Mouse (Mus musculus) CD4-positive, CD25-positive, alpha-beta regulatory T cell, adult 4 months (primary cell): ENCODE results near the gene Ccnq. TPM values are rescaled to one million over a fixed set of nuclear protein-coding genes. Genes with fewer than 3 reads are reported as not detected.
"Not testable (repeated sequence)": the region's sequence is repeated elsewhere in the genome, so short reads cannot be mapped to it uniquely, and the experiment has no call there.

ENCODE experiments used
- ATAC-seq: one replicate; pipeline ENCODE4 v1.8.0; 2017
- polyA plus RNA-seq, 2 experiments: library from polyadenylated mRNA; unstranded; fragments of 100-300 nt; shearing (Covaris generic); gene quantifications; one replicate each; pipeline ENCODE4 v1.2.1; 2017

Gene Ccnq
- polyA plus RNA-seq, 2 experiments from 2014 or later, result 32.8 to 36.9 TPM

DNA sequence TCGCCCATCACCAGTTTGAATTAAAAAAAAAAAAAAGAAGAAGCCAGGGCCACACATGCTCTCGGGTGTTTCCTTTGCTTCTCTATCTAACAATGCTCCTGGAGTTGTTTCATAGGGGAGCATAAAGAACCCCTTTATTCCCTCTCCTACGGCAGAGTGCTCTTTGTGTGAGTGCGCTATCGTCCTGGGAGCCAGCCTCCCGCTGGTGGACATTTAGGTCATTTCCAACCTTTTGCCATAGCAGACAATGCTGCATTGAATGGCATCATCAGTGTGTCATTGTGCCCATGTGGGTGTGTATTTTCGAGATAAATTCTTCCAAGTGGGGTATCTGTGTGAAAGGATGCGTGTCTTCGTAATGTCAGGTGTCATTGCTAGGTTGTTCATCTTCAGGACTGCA, 9.6 kb upstream of the Ccnq start:
- no peak for ATAC-seq

DNA sequence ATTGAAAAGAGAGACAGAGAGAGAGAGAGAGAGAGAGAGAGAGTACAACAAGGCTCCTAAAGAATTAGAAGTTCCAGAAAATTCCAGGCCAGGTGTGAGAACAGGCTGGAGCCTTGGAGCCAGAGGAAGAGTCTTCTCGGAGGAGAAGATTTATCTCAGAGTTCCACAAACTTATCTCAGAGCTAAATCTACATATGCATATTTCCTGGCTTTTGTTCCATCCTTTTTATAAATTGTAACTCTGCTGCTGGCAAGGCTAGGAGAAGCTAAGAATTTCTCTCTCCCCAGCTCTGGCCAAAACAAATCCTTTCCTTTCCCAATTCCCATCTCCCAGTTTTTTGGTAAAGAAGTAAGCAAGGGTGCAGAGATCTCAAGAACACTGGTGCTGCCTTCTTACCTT, 3.8 kb upstream of the Ccnq start:
- no peak for ATAC-seq

DNA sequence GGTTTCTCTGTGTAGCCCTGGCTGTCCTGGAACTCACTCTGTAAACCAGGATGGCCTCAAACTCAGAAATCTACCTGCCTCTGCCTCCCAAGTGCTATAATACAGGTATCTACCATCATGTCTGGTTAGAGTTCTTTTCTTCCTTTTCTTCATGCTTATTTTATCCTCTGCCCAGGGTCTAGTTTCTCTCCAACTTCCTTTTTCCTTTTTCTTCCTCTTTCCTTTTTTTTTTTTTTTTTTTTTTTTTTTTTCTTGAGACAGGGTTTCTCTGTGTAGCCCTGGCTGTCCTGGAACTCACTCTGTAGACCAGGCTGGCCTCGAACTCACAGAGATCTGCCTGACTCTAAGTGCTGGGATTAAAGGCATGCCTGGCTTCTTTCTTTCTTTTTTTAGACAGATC, 2.6 kb upstream of the Ccnq start:
- ATAC-seq, result not testable (repeated sequence)

DNA sequence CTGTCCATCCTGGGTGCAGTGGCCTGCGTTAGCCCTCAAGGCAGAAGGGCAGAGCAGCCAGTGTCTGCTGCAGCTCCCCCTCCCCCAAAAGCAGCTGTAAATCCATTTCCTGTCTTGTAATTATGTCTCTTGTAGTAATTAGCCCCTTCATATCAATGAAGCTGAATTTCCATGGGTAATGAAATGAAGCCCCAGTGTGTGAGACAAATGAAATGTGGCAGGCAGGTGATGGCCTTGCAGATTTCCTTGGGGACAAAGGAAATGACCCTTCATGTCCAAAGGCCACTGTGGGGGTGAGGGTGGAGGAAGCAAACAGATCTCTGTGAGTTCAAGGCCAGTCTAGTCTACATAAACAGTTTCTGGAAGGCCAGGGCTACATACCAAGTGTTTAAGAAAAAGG, 1.7 kb upstream of the Ccnq start:
- no peak for ATAC-seq

DNA sequence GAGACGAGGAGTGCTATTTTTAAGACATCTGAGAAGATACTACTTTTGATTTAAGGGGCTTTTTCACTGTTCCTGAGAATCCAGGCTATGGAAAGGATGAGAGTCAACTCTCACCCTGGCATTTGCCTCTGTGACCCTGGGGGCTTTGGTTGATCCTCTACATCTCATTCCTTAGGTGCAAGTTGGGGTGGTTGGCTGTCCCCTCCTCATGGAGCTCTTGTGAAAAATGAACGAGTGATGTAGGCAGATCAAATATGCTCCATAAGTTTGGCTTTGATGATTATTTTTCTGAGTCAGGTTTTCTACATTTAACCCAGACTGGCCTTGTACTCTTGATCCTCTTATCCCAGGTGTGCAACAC, 294 bp upstream of the Ccnq start:
- no peak for ATAC-seq

DNA sequence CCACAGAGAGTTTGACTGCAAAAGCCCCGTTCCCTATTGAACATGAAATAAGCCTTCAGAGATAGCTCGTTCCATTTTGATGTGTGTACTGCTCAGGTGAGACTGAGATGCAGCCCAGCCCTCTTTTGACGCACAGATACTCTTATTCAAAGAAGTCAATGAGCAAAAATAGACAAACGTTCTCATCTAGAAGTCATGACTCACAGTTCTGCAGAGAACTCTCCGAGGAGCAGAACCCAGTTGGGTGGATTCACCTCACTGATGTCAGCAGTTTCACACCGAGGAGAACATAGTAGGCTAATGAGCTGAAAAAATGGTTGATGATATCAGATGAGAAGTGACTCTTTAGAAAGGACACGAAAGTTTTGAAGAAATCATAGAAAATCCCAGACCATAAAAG, 5.3 kb downstream of the Ccnq start:
- no peak for ATAC-seq

DNA sequence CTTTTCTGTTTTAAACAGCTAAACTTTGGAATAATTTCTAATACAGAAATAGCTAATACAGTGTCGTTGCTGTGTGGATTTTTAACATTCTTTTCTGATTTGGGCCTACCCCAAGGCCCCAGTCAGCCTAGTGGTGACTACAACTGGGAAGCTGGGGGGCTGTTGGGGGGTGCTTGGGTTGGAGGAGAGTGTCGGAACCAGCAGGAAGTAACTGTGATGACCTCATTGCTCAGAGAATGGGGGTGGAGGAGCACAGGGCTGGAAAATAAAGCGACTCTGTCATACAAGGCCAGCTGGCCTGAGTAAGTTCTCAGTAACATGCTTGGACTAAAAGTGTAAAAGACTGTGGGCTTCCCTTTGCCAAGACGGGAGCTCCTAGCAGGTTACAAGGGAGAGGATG, 6.1 kb downstream of the Ccnq start:
- ATAC-seq, result no peak

DNA sequence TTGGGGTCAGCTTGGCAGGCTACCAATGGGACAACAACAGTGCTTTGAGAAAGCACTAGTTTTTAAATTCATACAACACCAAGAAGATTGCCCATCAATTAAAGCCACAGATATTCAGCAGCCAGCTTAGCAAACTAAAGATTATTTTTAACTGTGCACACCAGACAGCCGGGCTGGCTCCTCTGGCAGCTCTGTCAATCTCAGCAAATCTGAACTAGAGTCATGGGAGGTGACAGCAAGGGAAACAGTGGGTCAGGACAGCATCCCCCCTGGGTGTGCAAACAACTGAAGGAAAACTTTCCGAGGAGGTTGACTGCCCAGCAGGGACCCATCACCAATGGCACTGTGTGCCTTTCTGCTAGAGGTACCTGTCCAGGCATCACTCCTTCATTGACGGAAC, 9.1 kb downstream of the Ccnq start:
- ATAC-seq, result no peak

DNA sequence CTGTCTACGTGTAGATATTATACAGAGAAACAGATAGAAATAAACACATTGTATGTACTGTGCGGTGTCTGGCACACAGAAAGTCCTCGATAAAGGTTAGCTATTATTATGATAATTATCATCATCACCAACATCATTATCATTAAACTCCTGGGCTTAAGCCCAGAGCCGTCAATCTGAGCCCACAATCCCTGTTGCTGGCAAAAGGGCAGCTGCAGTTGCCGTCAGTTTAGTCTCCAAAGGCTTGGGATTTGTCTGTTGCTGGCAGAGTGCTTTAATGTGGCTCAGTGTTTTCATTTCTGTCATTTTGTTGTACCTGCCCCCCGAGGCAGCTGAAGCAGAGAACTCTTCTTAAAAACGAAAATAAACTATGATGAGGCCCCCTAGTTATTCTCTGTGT, 9.6 kb downstream of the Ccnq start:
- ATAC-seq, result no peak

DNA sequence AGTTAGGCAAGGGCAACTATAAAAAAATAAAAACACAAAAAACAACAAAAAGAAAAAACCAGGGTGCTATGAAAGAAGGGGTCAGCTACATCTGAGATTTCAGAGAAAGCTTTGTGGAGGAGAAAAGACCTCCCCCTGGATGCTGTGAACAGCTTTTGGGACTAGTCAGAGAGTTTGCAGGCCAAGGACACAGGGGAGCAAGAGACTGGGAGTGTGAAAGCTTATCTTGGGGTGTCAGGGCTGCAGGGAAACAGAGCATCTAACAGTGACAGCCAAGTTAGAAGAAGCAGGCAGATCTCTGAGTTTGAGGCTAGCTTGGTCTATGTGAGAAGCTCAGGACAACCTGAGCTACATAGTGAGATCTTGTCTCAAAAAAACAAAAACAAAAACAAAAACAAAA, 12.2 kb downstream of the Ccnq start:
- no peak for ATAC-seq

DNA sequence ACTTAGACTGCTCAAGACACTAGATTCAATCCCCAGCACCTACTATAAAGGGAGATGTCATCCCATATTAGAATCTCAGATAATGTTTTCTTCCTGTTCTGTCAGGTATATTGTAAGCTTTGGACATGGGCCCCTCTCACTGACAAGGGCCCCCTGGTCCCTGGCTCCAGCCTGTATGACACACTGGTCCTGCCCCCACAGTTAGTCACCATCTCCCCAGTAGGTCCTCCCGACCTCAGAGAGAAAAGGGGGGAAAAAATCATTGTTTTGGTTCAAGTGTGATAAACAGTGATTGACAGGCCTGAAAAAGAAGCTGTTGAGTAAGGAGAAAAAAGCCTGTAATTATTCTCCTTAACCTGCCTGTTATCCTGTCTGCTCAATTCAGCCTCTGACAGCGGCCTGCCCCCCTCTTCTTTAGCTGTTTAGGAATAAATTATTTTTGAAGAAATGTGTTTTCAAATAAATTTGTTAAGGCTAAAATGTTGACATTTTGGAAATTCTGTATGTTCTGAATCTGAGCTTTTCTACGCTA, 14.6 kb downstream of the Ccnq start:
- no peak for ATAC-seq

DNA sequence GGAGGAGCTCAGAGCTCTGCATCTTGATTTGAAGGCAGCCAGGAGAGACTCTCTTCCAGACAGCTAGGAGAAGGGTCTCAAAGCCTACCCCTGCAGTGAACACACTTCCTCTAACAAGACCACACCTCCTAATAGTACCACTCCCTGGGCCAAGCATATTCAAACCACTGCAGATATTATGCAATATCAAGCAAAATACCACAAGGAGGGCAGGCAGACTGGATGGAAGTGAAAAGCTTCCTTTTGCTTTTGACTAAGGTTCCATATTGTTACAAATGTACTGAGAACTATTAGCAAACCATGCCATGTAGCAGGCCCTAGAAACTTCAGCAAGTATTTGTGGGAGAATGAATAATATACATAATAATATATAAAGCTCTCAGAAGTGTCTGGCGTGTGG, 16.4 kb downstream of the Ccnq start:
- no peak for ATAC-seq

DNA sequence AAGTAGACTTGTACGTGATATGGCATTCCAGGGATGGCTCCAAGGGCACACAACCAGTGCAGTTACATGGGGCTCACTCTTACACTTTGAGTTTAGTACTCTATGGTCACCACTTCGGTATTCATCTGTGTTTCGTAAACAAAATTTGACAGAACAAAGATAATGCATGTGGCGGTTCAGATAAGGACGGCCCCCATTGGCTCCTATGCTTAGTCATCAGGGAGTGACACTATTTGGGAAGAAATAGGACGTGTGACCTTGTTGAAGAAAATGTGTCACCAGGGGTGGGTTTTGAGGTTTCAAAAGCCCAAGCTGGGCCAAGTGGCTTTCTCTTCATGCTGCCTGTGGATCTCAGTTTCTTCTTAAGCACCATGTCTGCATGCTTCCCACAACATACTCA, 18.9 kb downstream of the Ccnq start:
- ATAC-seq, result no peak

DNA sequence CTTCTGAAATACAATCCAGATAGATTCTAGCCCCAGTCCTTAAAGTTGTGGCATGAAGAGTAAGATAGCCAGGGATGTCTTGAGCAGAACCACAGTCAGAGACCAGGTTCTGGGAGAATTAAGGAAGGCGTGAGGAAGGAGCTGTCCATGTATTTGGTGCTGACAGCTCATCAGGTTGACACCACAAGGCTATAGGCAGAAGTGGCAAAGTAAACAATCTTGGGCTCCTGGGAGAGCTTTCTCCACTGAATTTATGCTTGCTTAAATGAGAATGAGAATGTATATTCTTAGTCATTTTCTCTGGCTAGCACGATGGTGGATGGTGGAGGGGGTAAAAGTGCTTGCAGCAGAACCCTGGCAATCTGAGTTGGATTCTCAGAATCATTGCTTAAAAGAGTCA, 20.6 kb downstream of the Ccnq start:
- ATAC-seq, result no peak

DNA sequence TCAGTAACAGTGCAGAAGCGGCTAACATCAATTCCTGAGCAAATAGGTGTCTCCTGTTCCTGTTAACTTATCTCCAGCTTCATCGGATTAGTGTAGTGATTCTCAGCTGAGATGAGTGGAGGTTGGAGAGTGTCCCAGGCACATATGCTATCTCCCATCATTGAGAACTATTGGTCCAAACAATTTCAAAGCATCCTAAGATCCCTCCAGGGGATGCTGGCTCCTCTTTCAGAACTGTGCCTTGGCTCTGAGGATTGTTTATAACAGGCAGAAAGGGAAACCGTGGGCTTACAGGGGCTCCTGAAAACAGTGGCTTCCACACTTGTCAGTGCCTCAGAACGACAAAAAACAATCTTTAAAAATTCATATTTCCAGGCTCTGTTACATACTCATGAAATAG, 23.5 kb downstream of the Ccnq start:
- ATAC-seq, result no peak

DNA sequence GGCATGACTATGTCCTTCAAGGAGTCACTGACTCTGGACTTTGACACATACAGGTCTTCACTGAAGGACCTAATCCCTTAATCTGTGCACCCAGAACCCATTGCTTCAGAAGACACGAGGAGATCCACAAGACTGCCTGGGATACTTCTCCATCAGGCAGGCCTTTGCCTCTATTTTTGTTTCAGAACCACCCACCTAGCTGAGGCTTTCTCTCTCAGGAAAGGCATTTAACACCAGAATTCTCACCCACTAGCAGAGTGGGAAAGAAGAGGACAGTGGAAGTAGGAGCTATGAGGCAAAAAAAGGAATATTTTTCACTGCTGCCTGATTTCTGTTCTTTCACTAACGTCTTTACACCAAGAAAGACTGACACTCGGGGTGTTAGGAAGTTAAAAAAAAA, 25.2 kb downstream of the Ccnq start:
- no peak for ATAC-seq

DNA sequence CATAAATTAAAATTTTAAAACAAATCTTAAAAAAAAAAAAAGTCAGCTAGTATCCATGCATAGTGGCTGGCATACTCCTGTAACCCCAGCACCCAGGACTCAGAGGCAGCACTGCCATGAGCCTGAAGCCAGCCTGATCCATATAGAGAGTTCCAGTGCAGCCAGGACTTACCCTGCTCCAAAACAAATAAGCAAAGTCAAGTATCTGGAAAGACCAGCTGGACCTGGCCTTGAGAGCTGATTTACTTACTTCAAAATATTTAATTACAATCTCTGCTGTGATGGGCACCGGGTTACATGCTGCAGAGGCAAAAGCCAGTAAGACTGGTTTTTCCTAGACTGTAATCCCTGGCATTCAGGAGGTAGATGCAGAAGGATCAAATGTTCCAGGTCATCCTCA, 26.7 kb downstream of the Ccnq start:
- no peak for ATAC-seq

DNA sequence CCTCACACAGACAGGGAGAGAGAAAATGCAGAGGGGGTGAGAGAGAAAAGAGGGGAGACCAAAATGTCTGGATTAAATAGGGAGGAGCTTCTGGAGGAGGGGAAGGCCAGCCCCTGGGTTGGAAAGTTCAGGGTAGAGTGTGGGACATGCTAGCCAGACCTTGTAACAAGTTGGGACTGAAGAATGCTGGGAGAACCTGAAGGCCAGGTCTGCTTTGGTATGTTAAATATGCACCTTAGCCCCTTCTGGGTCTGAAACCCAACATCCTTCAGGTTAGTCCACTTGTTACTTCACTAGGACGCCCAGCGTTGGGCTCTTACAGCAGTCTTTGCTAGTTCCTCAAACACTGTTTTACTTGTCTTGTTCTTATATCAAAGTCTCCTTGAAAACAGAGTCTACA, 30.1 kb downstream of the Ccnq start:
- ATAC-seq, result no peak

DNA sequence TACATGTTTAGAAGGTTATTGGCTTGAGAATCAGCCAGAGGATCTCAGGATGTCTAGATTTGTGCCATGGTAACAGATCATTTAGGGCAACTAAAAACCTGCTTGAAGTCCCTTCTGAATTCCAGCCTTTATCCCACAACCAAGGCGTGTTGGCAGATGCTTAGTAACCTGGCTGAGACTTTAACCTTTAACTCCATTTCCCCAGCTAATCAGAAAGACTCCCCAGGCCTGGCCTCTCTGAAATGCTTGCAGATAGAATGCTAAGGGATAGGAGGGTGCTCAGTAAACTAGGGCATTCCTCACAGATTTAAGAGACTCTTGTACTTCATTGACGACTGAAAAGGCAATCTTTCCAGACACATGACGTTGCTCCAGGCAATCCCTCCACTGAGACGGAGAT, 33.9 kb downstream of the Ccnq start:
- no peak for ATAC-seq

DNA sequence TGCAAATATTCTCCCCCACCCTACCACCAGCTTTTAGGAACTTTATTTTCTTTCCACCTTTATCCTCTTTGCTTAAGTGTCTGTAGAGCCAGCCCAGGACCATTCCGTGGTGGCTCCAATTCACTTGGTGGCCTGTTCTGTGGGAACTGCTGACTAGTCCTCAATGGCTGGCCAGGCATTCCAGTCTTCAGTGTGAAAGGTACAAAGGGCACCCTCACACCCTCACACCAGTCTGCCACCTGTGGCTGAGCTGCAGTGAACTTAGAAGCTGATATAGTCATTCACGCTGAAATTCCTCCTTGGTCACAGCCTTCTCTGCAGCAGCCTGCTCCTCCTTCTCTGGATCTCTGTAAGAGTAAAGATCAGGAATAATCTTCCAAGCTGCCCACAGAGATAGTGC, 42.9 kb downstream of the Ccnq start:
- ATAC-seq, result no peak

DNA sequence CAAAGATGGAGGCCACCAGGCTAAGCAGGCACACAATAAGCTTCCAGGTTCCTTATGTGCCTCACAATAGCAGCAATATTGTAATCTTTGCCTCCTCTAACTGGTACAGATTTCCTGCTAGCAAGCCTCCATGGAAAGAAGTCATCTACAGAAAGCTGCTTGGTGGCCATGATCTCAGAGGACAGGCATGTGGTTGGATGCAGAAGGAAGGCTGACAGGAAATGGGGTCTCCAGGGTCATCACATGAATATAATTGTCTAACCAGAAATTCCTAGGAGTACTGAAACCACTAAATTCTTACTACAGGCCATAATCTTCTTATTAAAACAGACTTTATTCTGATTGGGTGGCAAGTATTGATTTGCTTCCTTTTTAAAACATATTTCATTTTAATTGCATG, 45.5 kb downstream of the Ccnq start:
- no peak for ATAC-seq

DNA sequence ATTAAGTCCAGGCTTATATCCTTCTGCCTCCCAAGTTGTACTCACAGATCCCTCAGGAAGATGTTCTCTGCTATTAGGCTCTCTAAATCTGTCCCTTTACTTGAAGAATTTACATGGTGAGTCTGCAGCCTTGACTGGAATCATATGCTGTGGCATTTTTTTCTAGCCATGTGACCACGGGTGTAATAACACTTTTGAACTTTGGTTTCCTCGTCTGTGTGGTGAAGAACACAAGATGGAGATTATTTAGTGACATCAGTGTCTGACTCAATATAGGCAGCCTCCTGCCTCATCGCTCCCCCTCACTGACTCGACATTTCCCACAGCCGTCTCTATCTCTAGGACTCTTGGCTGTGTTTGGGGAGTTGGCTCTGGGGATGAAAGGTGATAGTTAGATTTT, 48.4 kb downstream of the Ccnq start:
- ATAC-seq, result no peak

DNA sequence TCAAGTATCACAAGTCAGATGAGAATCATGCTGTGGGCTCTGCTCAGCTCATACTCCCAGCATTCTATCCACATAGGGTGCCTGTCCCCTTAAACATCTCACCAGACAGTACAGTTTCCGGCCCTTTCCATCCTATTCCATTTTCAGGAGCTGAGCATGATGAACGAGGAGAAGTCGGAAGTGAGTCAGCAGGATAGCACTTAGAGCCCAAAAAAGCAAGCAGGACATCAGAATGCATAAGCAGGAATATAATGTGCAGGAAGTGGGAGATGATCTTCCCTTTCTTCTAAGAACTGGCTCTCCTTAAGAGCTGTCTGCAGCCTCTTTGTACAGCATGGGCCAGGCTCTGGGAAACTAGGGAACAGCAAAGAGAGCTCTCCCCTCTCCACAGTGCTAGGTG, 49.2 kb downstream of the Ccnq start:
- no peak for ATAC-seq
